Mouse (Mus musculus): ENCODE data around the gene Unc13a. TPM values are rescaled to one million over a fixed set of nuclear protein-coding genes. Genes with fewer than 3 reads are reported as not detected.

Gene Unc13a
- 0.01 TPM in 1 of 2 replicates, not detected in the other for polyA plus RNA-seq (2012)

DNA sequence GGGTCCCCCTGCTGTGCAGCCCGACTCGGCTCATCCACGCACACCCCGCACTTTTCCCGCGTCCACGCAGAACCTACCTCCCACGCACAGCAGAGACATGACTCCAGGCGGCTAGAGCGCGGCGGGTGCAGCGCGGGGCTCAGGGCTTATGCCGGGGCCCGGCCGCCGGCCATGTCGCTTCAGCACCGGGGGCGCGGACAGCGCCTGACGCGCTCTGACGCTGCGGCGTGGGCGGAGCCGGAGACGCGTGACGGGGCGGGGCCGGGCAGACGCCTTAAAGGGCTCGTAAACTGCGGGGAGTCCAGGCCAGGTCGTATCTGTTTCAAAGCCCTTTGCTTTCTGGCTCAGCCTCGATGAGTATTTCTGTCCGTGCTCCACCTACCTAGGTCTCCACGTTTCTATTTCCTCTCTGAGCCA is at the start of gene Unc13a:
TSS of gene Unc13a (minus strand) at position 209 of the 417 bp plus-strand sequence.
- peaks cover 25% of the 10 kb centered on the region for H3K4me1 ChIP-seq (ENCODE audit: control insufficient read depth)
- H3K36me3 ChIP-seq (ENCODE audit: control insufficient read depth): no peaks in the 10 kb centered on the region
- no peaks in the 10 kb centered on the region for H3K9me3 ChIP-seq (ENCODE audit: control insufficient read depth, low read length)
- no peak for TF ChIP-seq TAL1 (IDR thresholded peaks at IDR 0.05; ENCODE audit: low read length)
- TF ChIP-seq GATA1 (IDR thresholded peaks at IDR 0.05; ENCODE audit: low read length): no peak
- peaks cover 50% of the 10 kb centered on the region for H3K27me3 ChIP-seq (ENCODE audit: control insufficient read depth)
- H3K4me3 ChIP-seq (replicated peaks): peak within 1 kb of the TSS; percentile 59

DNA sequence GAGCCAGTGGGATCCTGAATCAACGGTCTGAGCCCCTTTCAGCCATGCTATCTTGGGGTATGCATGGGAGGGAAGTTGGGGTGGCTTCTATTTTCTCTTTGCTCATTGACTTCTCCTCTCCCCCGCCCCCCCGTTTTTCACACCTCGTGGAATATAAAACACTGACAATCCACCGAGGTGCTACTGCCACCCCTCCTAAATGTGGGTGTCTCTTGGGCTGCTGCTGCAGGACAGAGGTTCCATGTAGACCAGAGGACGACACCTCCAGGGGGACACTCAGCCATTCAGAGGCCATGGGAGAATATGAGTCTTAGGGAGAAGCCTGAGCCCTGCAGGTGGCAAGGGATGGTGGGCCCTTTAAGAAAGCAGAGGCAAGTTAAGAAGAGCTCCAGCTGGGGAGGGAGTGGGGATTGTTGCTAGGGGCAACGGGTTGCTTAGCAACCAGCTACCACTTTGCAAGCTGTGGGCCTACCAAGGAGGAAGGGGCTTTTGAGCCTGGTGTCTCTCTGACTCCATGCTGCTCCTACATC is 48.4 kb upstream of the Unc13a start:
- no peak overlapping the region for H3K4me3 ChIP-seq (replicated peaks)
- H3K4me1 ChIP-seq (ENCODE audit: control insufficient read depth): peaks cover 57% of the 10 kb centered on the region
- H3K36me3 ChIP-seq (ENCODE audit: control insufficient read depth): peaks cover 72% of the 10 kb centered on the region
- TF ChIP-seq TAL1 (IDR thresholded peaks at IDR 0.05; ENCODE audit: low read length): no peak
- no peak for TF ChIP-seq GATA1 (IDR thresholded peaks at IDR 0.05; ENCODE audit: low read length)
- H3K9me3 ChIP-seq (ENCODE audit: control insufficient read depth, low read length): no peaks in the 10 kb centered on the region
- H3K27me3 ChIP-seq (ENCODE audit: control insufficient read depth): peaks cover 2% of the 10 kb centered on the region; the same call in 1 of the 2 replicates

DNA sequence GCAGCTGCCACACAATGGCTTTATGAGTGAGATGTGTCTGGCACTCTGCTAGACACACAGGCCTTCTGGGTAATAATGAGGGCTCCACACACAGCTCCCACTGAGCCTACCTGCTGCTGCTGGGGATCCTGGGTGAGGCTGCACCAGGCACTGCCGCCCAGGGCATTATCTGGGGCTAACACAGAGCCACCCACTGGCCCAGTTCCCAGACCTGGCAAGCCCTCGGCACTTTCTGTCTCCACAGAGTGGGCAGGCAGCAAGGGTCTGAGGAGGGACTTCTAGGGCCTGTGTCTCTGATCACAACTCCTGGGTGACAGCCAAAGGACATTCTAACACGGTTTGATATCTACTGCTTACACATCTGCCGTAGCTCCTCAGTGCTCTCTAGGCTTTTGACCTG is 47.7 kb upstream of the Unc13a start:
- Histone ChIP-seq H3K9me3 (ENCODE audit: control insufficient read depth, low read length) (no peaks in the 10 kb centered on the region), H3K27me3 (ENCODE audit: control insufficient read depth) (no peaks in the 10 kb centered on the region), H3K4me3 (replicated peaks) (no peak overlapping the region), H3K4me1 (ENCODE audit: control insufficient read depth) (peaks cover 49% of the 10 kb centered on the region), H3K36me3 (ENCODE audit: control insufficient read depth) (peaks cover 79% of the 10 kb centered on the region)
- TF ChIP-seq GATA1 (IDR thresholded peaks at IDR 0.05; ENCODE audit: low read length) (no peak), TAL1 (IDR thresholded peaks at IDR 0.05; ENCODE audit: low read length) (no peak)

DNA sequence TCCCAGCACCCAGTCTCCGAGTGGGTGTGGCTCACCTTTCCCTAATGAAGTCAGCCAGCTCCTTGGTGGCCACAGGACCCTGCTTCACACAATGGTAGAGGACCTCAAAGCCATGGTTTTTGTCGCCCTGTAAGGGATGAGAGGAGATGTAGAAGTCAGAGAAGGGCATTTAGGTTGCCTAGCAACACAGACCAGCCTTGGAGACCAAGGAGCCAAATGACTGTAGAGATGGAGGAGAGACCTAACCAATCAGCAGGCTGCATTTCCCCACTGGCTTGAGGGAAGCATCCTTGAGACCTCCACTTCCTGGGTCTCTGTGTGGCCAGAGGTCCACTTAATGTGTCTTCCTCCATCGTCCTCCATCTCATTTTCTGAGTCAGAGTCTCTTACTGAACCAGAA is 46.7 kb upstream of the Unc13a start:
- Histone ChIP-seq H3K9me3 (ENCODE audit: control insufficient read depth, low read length) (no peaks in the 10 kb centered on the region), H3K4me3 (replicated peaks) (no peak overlapping the region), H3K36me3 (ENCODE audit: control insufficient read depth) (peaks cover 89% of the 10 kb centered on the region), H3K27me3 (ENCODE audit: control insufficient read depth) (no peaks in the 10 kb centered on the region), H3K4me1 (ENCODE audit: control insufficient read depth) (peaks cover 39% of the 10 kb centered on the region)
- TF ChIP-seq TAL1 (IDR thresholded peaks at IDR 0.05; ENCODE audit: low read length) (no peak), GATA1 (IDR thresholded peaks at IDR 0.05; ENCODE audit: low read length) (no peak)

DNA sequence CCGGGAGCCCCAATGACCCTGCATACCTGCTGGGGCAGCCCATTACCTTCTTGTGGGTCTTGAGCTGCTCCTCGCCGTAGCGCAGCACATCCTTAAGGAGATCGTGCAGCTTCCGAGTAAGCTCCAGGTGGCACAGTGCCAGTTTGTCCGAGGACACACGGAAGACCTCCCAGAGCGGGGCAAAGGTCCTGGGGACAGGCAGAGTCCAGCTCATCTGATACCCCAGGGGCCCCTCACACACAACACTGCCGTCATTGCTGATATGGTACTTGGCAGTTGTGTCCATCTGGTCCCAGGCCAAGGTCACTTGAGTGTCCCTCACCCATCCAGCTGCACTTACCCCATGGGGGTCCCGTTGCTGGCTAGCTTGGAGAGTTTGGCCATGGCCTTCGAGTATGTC is 45.5 kb upstream of the Unc13a start:
- no peak for TF ChIP-seq GATA1 (IDR thresholded peaks at IDR 0.05; ENCODE audit: low read length)
- TF ChIP-seq TAL1 (IDR thresholded peaks at IDR 0.05; ENCODE audit: low read length): no peak
- peaks cover 98% of the 10 kb centered on the region for H3K36me3 ChIP-seq (ENCODE audit: control insufficient read depth)

DNA sequence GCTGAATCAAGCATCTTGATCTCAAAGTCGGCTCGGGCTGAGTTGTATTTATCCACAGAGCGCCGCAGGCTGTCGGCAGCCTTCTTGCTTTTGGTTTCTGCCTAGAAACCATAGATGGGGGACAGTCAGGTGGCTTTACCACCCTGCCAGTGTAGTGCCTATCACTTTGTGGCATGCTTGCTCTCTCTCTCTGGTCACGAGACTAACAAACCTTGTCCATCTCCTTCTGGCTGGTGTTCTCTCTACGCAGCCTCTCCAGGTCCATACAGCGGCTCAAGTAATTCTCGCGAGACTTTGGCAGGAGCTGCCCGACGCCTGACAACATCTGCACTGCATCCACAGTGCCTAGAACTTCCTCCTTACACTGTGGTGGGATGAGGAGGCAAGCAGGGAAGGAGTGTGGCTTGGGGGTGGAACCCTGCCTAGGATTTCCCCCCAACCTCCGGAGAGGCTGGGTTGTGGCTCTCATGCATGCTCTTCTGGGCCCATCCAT is 45.0 kb upstream of the Unc13a start:
- TF ChIP-seq TAL1 (IDR thresholded peaks at IDR 0.05; ENCODE audit: low read length): no peak
- no peak for TF ChIP-seq GATA1 (IDR thresholded peaks at IDR 0.05; ENCODE audit: low read length)
- H3K36me3 ChIP-seq (ENCODE audit: control insufficient read depth): peaks cover 98% of the 10 kb centered on the region

More for the DNA sequence above, 45.5 kb upstream of the Unc13a start:
- Histone ChIP-seq H3K27me3 (ENCODE audit: control insufficient read depth) (no peaks in the 10 kb centered on the region), H3K4me1 (ENCODE audit: control insufficient read depth) (peaks cover 28% of the 10 kb centered on the region), H3K4me3 (replicated peaks) (no peak overlapping the region), H3K9me3 (ENCODE audit: control insufficient read depth, low read length) (no peaks in the 10 kb centered on the region)

DNA sequence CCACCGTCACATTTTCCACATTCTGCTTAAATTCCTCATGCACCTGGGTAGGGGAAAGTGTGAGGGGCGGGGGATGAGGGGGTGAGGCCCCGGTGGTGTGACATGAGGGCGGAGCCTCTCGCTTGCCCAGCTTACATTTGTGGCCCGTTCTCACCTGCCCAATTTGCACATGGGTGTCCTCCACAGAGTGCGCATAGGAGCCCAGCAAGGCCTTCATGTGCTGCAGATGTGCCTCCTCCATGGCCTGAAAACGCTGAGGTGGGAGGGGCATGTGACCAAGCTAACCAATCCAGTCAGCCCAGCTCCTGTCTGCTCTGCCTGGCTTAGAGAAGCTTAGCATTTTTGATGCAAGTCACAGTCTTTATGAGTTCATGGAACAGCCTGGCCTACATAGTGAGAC is 44.0 kb upstream of the Unc13a start:
- Histone ChIP-seq H3K4me3 (replicated peaks) (no peak overlapping the region), H3K27me3 (ENCODE audit: control insufficient read depth) (no peaks in the 10 kb centered on the region), H3K4me1 (ENCODE audit: control insufficient read depth) (peaks cover 16% of the 10 kb centered on the region), H3K9me3 (ENCODE audit: control insufficient read depth, low read length) (no peaks in the 10 kb centered on the region), H3K36me3 (ENCODE audit: control insufficient read depth) (peaks cover 98% of the 10 kb centered on the region)
- no peak for TF ChIP-seq TAL1 (IDR thresholded peaks at IDR 0.05; ENCODE audit: low read length)
- no peak for TF ChIP-seq GATA1 (IDR thresholded peaks at IDR 0.05; ENCODE audit: low read length)

More for the DNA sequence above, 45.0 kb upstream of the Unc13a start:
- H3K4me1 ChIP-seq (ENCODE audit: control insufficient read depth): peaks cover 23% of the 10 kb centered on the region
- no peaks in the 10 kb centered on the region for H3K9me3 ChIP-seq (ENCODE audit: control insufficient read depth, low read length)
- H3K4me3 ChIP-seq (replicated peaks): no peak overlapping the region
- H3K27me3 ChIP-seq (ENCODE audit: control insufficient read depth): no peaks in the 10 kb centered on the region

DNA sequence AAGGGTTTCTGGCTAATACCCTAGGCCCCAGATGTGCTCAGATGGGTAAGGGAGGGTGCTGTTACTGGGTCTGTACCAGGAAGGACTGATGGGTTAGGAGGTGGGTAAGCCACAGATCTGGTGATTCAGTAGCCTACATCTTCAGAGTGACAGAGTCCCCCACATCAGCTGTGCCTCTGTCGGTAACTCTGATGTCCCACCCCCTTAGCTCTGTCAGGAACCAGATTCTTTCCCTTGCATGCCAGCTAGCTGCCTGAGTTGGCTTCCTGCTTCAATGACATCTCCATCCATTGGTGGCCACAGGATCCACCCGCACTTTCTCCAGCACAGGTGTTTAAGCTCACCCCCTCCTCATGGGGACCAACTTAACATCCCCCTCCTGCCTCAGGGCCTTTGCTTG is 40.0 kb upstream of the Unc13a start:
- H3K9me3 ChIP-seq (ENCODE audit: control insufficient read depth, low read length): no peaks in the 10 kb centered on the region
- TF ChIP-seq TAL1 (IDR thresholded peaks at IDR 0.05; ENCODE audit: low read length) (no peak), GATA1 (IDR thresholded peaks at IDR 0.05; ENCODE audit: low read length) (no peak)
- H3K4me3 ChIP-seq (replicated peaks): no peak overlapping the region
- peaks cover 20% of the 10 kb centered on the region for H3K4me1 ChIP-seq (ENCODE audit: control insufficient read depth)
- H3K36me3 ChIP-seq (ENCODE audit: control insufficient read depth): peaks cover 89% of the 10 kb centered on the region
- peaks cover 6% of the 10 kb centered on the region; the same call in 1 of the 2 replicates for H3K27me3 ChIP-seq (ENCODE audit: control insufficient read depth)

DNA sequence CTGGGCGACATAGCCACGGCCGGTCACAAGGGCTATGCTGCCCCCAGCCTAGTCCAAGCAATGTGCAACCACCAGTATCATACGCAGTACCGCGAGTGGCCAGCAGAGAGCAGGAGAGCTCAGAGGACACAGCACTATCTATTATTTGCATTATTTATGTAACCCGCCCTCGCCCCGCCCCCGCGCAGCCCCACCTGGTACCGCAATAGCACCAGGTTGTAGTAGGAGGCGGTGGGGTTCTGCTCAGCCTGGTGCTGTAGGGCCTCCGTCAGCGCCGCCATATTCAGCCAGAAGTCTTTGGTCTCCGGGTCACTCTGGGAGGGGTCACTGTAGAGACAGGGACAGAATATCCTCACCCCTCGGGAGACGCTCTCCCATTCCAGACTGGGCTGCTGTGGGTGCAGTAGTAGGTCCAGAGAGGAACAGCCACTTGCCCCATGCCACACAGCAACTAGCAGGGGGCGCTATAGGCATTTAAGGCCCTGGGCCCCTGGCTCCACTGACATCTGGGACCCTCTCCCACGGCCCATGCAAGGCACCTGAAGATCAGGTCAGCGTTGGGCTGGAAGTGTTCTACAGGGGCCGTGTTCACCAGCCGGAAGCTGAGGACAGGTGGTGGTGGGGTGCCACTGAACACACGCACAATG is 38.4 kb upstream of the Unc13a start:
- TF ChIP-seq TAL1 (IDR thresholded peaks at IDR 0.05; ENCODE audit: low read length) (no peak), GATA1 (IDR thresholded peaks at IDR 0.05; ENCODE audit: low read length) (no peak)
- Histone ChIP-seq H3K27me3 (ENCODE audit: control insufficient read depth) (peaks cover 11% of the 10 kb centered on the region), H3K36me3 (ENCODE audit: control insufficient read depth) (peaks cover 75% of the 10 kb centered on the region), H3K9me3 (ENCODE audit: control insufficient read depth, low read length) (no peaks in the 10 kb centered on the region), H3K4me3 (replicated peaks) (no peak overlapping the region), H3K4me1 (ENCODE audit: control insufficient read depth) (peaks cover 25% of the 10 kb centered on the region)

All from erythroblast, embryonic 14.5 days (primary cell).